Mouse (Mus musculus) heart, adult 2 months (tissue): Measurements from ENCODE around the gene Trnau1ap. TPM values are rescaled to one million over a fixed set of nuclear protein-coding genes. Genes with fewer than 3 reads are reported as not detected.

Experiments
- DNase-seq, 2 experiments: peaks; one replicate each; pipeline ENCODE4 v3.0.0; 2021
- H3K27ac ChIP-seq: fragments of 200-600 bp; 2 replicates; pipeline ENCODE4 v1.8.1; 2022
- H3K27me3 ChIP-seq: fragments of 200-500 bp; 2 replicates; pipeline ENCODE4 v1.6.1; 2012; ENCODE audit warnings: mild to moderate bottlenecking, low read length, inconsistent platforms, mixed read lengths; ENCODE audit not compliant: control insufficient read depth, insufficient read depth
- H3K36me3 ChIP-seq: fragments of 200-500 bp; 2 replicates; pipeline ENCODE4 v1.6.1; 2012; ENCODE audit warnings: low read length, inconsistent platforms; ENCODE audit not compliant: control insufficient read depth, insufficient read depth
- H3K4me1 ChIP-seq: fragments of 200-500 bp; 2 replicates; pipeline ENCODE4 v1.6.1; 2011; ENCODE audit warnings: low read length; ENCODE audit not compliant: control insufficient read depth, insufficient read depth
- H3K4me3 ChIP-seq: fragments of 200-600 bp; 2 replicates; pipeline ENCODE4 v1.8.1; 2022
- H3K79me2 ChIP-seq: fragments of 200-500 bp; replicated peaks from 2 replicates; pipeline ENCODE4 v1.6.1; 2012; ENCODE audit warnings: mild to moderate bottlenecking, inconsistent platforms, low read length, moderate library complexity, mixed read lengths; ENCODE audit not compliant: control insufficient read depth, insufficient read depth
- H3K9ac ChIP-seq: fragments of 200-500 bp; 2 replicates; pipeline ENCODE4 v1.6.1; 2012; ENCODE audit warnings: low read depth, mild to moderate bottlenecking, control low read depth, inconsistent platforms, low read length, mixed read lengths
- CTCF ChIP-seq: fragments of 200-600 bp; IDR thresholded peaks from 2 replicates; pipeline ENCODE4 v1.8.1; 2022; ENCODE audit warnings: antibody characterized with exemption, mild to moderate bottlenecking, moderate library complexity
- EP300 ChIP-seq: fragments of 200-500 bp; IDR thresholded peaks from 2 replicates; pipeline ENCODE4 v1.6.1; 2011; ENCODE audit warnings: low read depth, low read length, control low read depth; ENCODE audit not compliant: insufficient read depth
- POLR2A ChIP-seq: fragments of 200-500 bp; IDR thresholded peaks from 2 replicates; pipeline ENCODE4 v1.6.1; 2011; ENCODE audit warnings: mild to moderate bottlenecking, low read depth, low read length, control low read depth; ENCODE audit not compliant: insufficient read depth
- WGBS: fragments of 180-500 bp; shearing (Covaris S2); methylation state at CpG from one replicate; pipeline ENCODE4 v1.1.7; 2018; 5-methylcytosine and 5-hydroxymethylcytosine counted together
- intact Hi-C: fragments of 180-260 bp; cut with DNase I; formaldehyde crosslinking; loops from one replicate; pipeline ENCODE4 v1.15.1; 2025
- polyA plus RNA-seq: library from polyadenylated mRNA; depleted of rRNA; stranded (reverse); fragments of >200 nt; gene quantifications from 2 replicates; pipeline ENCODE4 v1.2.3, GENCODE M21; 2012
- total RNA-seq, 2 experiments: library from RNA; stranded (reverse); gene quantifications; 2 replicates each; pipeline ENCODE4 v1.2.3; 2021

Trnau1ap gene
- total and polyA plus RNA-seq, 3 experiments = 14.9 to 24.6 (median 21.3) TPM

- Histone ChIP-seq H3K4me1 (no peaks in the 10 kb centered on the region), H3K4me3 (no peak overlapping the region), H3K27me3 (no peaks in the 10 kb centered on the region), H3K36me3 (peaks cover 3% of the 10 kb centered on the region), H3K9ac (no peak overlapping the region), H3K27ac (no peak overlapping the region), H3K79me2 (no peaks in the 10 kb centered on the region)
- intact Hi-C loops = no loop called here
- 81% methylated on average over 8 of the region's 8 CpGs for WGBS
- no peak for TF ChIP-seq EP300
- TF ChIP-seq CTCF = no peak
- TF ChIP-seq POLR2A = no peak
- DNase-seq = no peak
These were observed 13.6 kb downstream of the Trnau1ap start for GRCm38 (mm10) chr4:132315711-132316110.

GRCm38 (mm10) chr4:132312627-132313026 lies 16.7 kb downstream of the Trnau1ap start:
- H3K4me1 ChIP-seq = peaks cover 5% of the 10 kb centered on the region
- TF ChIP-seq POLR2A (no peak), EP300 (no peak), CTCF (no peak)
- intact Hi-C loops = no loop called here
- no peak overlapping the region for H3K4me3 ChIP-seq
- WGBS = 90% methylated on average over 5 of the region's 5 CpGs
- no peaks in the 10 kb centered on the region for H3K27me3 ChIP-seq
- no peak for DNase-seq
- peaks cover 11% of the 10 kb centered on the region for H3K36me3 ChIP-seq
- H3K9ac ChIP-seq = no peak overlapping the region
- no peak overlapping the region for H3K27ac ChIP-seq
- H3K79me2 ChIP-seq = no peaks in the 10 kb centered on the region

GRCm38 (mm10) chr4:132311801-132312200 lies 17.5 kb downstream of the Trnau1ap start:
- H3K4me1 ChIP-seq = peaks cover 5% of the 10 kb centered on the region
- TF ChIP-seq POLR2A (no peak; the same call in 1 of the 2 replicates), EP300 (no peak), CTCF (no peak)
- intact Hi-C loops = no loop called here
- H3K27me3 ChIP-seq = no peaks in the 10 kb centered on the region
- H3K27ac ChIP-seq = no peak overlapping the region
- no peak overlapping the region for H3K4me3 ChIP-seq
- no peaks in the 10 kb centered on the region for H3K79me2 ChIP-seq
- no peak overlapping the region for H3K9ac ChIP-seq
- 64% methylated on average over 3 of the region's 3 CpGs for WGBS
- H3K36me3 ChIP-seq = peaks cover 11% of the 10 kb centered on the region
- DNase-seq = no peak

- intact Hi-C loops = no loop called here
- Histone ChIP-seq H3K79me2 (no peaks in the 10 kb centered on the region), H3K27ac (no peak overlapping the region), H3K27me3 (no peaks in the 10 kb centered on the region), H3K4me1 (peaks cover 5% of the 10 kb centered on the region), H3K36me3 (peaks cover 11% of the 10 kb centered on the region), H3K4me3 (no peak overlapping the region), H3K9ac (no peak overlapping the region)
- no peak for DNase-seq
- WGBS = 57% methylated on average over 1 of the region's 1 CpGs
- TF ChIP-seq POLR2A = no peak
- TF ChIP-seq CTCF = no peak
- TF ChIP-seq EP300 = no peak
These were observed 18.1 kb downstream of the Trnau1ap start for GRCm38 (mm10) chr4:132311209-132311608.

GRCm38 (mm10) chr4:132309849-132310472 lies 19.4 kb downstream of the Trnau1ap start:
- H3K4me1 ChIP-seq = peaks cover 5% of the 10 kb centered on the region
- no peak overlapping the region for H3K9ac ChIP-seq
- peak overlapping the region; percentile 63 for H3K4me3 ChIP-seq
- no peak overlapping the region; the same call in 1 of the 2 replicates for H3K27ac ChIP-seq
- intact Hi-C loops = loop anchor here (2.0 kb wide), 1 partner anchor 43 kb away; the partner anchor contains the start of gene Rcc1
- TF ChIP-seq CTCF = peak; percentile 77
- TF ChIP-seq EP300 = 0 out of 2 replicates have a peak, but pooled peaks have one; percentile 17
- TF ChIP-seq POLR2A = 0 out of 2 replicates have a peak, but pooled peaks have one; percentile 10
- no peaks in the 10 kb centered on the region for H3K79me2 ChIP-seq
- 25% methylated on average over 10 of the region's 10 CpGs for WGBS
- peak; percentile 35 to 40 for DNase-seq
- H3K27me3 ChIP-seq = no peaks in the 10 kb centered on the region
- H3K36me3 ChIP-seq = peaks cover 11% of the 10 kb centered on the region

GRCm38 (mm10) chr4:132309140-132309848 lies 20.0 kb downstream of the Trnau1ap start:
- Histone ChIP-seq H3K79me2 (no peaks in the 10 kb centered on the region), H3K4me1 (peaks cover 5% of the 10 kb centered on the region), H3K4me3 (peak overlapping the region; percentile 63), H3K36me3 (peaks cover 11% of the 10 kb centered on the region), H3K27me3 (no peaks in the 10 kb centered on the region), H3K27ac (peak overlapping the region; percentile 80), H3K9ac (peak overlapping the region; percentile 80)
- TF ChIP-seq EP300 (no peak), POLR2A (no peak), CTCF (no peak)
- DNase-seq = no peak
- under 1% methylated on average over 15 of the region's 15 CpGs for WGBS
- intact Hi-C loops = loop anchor here (2.0 kb wide), 1 partner anchor 44 kb away; the partner anchor contains the start of gene Rcc1
